Mouse (Mus musculus): ENCODE measurements around the gene Gm36864. TPM values are rescaled to one million over a fixed set of nuclear protein-coding genes. Genes with fewer than 3 reads are reported as not detected.

Gm36864 gene
- total and polyA plus RNA-seq, 2 experiments, result not detected

DNA sequence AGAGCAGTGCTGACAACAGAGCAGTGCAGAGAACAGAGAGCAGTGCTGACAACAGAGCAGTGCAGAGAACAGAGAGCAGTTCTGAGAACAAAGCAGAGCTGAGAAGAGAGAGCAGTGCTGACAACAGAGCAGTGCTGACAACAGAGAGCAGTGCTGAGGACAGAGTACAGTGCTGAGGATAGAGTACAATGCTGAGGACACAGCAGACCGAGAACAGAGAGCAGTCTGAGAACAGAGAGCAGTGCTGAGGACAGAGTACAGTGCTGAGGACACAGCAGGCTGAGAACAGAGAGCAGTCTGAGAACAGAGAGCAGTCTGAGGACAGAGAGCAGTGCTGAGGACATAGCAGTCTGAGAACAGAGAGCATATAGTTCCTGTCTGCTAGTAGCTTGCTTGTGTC lies 4.7 kb downstream of the Gm36864 start:
- Histone ChIP-seq H3K9ac (ENCODE audit: low read depth, low read length) (no peak overlapping the region), H3K27me3 (ENCODE audit: control insufficient read depth, insufficient read depth, low read length) (no peaks in the 10 kb centered on the region), H3K36me3 (ENCODE audit: control insufficient read depth, insufficient read depth, low read length) (no peaks in the 10 kb centered on the region), H3K27ac (replicated peaks; ENCODE audit: insufficient read depth, low read depth, low read length) (no peak overlapping the region), H3K4me3 (ENCODE audit: insufficient read depth, low read depth, low read length) (no peak overlapping the region), H3K79me2 (ENCODE audit: control insufficient read depth, insufficient read depth, low read length) (no peaks in the 10 kb centered on the region), H3K4me1 (ENCODE audit: control insufficient read depth, insufficient read depth, low read length) (peaks cover 7% of the 10 kb centered on the region)
- 18% methylated on average over 1 of the region's 1 CpGs for WGBS
- DNase-seq (ENCODE audit: extremely low read depth, low read depth, low spot score), result peak; percentile 77
- TF ChIP-seq CTCF (IDR thresholded peaks at IDR 0.05; ENCODE audit: low read depth, low read length) (no peak), POLR2A (IDR thresholded peaks at IDR 0.05; ENCODE audit: extremely low read depth, insufficient read depth, low read length) (no peak)

DNA sequence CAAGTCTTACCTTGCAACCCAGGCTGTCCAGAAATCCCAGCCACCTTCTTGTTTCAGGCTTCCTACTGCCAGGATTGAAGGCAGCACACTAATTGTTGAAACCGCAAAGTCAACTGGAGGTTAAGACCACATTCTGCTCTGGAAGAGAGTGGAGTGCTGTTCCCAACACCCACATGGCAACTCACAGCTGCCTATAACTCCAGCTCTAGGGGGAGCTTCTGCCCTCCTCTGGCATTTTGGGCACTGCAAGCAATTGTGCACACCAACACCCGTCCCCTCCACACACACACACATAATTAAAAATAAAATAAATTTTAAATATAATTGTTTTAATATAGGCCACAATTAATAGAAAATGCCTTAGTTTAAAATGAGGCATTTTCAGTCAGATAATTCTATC lies 5.2 kb downstream of the Gm36864 start:
- TF ChIP-seq CTCF (IDR thresholded peaks at IDR 0.05; ENCODE audit: low read depth, low read length) (peak; percentile 26; the same call in 1 of the 2 replicates), POLR2A (IDR thresholded peaks at IDR 0.05; ENCODE audit: extremely low read depth, insufficient read depth, low read length) (no peak)
- Histone ChIP-seq H3K36me3 (ENCODE audit: control insufficient read depth, insufficient read depth, low read length) (no peaks in the 10 kb centered on the region), H3K27ac (replicated peaks; ENCODE audit: insufficient read depth, low read depth, low read length) (no peak overlapping the region), H3K27me3 (ENCODE audit: control insufficient read depth, insufficient read depth, low read length) (no peaks in the 10 kb centered on the region), H3K4me3 (ENCODE audit: insufficient read depth, low read depth, low read length) (no peak overlapping the region), H3K79me2 (ENCODE audit: control insufficient read depth, insufficient read depth, low read length) (no peaks in the 10 kb centered on the region), H3K9ac (ENCODE audit: low read depth, low read length) (no peak overlapping the region), H3K4me1 (ENCODE audit: control insufficient read depth, insufficient read depth, low read length) (peaks cover 7% of the 10 kb centered on the region)
- WGBS, result 75% methylated on average over 2 of the region's 2 CpGs
- DNase-seq (ENCODE audit: extremely low read depth, low read depth, low spot score), result no peak

DNA sequence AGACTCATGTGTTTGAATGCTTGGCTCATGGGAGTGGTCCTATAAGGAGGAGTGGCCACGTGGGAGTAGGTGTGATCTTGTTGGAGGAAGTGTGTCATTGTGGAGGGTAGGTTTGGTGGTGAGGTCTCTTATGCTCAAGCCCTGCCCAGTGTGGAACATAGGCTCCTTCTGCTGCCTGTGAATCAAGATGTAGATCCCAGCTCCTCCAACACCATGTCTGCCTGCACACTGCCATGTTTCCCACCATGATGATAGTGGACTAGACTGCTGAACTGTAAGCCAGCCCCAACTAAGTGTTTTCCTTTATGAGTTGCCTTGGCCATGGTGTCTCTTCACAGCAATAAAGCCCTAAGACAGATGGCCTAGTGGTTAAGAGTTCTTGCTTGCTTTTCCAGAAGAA lies 8.1 kb downstream of the Gm36864 start:
- Histone ChIP-seq H3K36me3 (ENCODE audit: control insufficient read depth, insufficient read depth, low read length) (peaks cover 4% of the 10 kb centered on the region), H3K27me3 (ENCODE audit: control insufficient read depth, insufficient read depth, low read length) (no peaks in the 10 kb centered on the region), H3K4me3 (ENCODE audit: insufficient read depth, low read depth, low read length) (no peak overlapping the region), H3K4me1 (ENCODE audit: control insufficient read depth, insufficient read depth, low read length) (peaks cover 8% of the 10 kb centered on the region), H3K9ac (ENCODE audit: low read depth, low read length) (no peak overlapping the region), H3K27ac (replicated peaks; ENCODE audit: insufficient read depth, low read depth, low read length) (no peak overlapping the region), H3K79me2 (ENCODE audit: control insufficient read depth, insufficient read depth, low read length) (no peaks in the 10 kb centered on the region)
- WGBS, result 61% methylated on average over 1 of the region's 1 CpGs
- TF ChIP-seq CTCF (IDR thresholded peaks at IDR 0.05; ENCODE audit: low read depth, low read length), result no peak
- TF ChIP-seq POLR2A (IDR thresholded peaks at IDR 0.05; ENCODE audit: extremely low read depth, insufficient read depth, low read length), result no peak
- DNase-seq (ENCODE audit: extremely low read depth, low read depth, low spot score), result no peak

DNA sequence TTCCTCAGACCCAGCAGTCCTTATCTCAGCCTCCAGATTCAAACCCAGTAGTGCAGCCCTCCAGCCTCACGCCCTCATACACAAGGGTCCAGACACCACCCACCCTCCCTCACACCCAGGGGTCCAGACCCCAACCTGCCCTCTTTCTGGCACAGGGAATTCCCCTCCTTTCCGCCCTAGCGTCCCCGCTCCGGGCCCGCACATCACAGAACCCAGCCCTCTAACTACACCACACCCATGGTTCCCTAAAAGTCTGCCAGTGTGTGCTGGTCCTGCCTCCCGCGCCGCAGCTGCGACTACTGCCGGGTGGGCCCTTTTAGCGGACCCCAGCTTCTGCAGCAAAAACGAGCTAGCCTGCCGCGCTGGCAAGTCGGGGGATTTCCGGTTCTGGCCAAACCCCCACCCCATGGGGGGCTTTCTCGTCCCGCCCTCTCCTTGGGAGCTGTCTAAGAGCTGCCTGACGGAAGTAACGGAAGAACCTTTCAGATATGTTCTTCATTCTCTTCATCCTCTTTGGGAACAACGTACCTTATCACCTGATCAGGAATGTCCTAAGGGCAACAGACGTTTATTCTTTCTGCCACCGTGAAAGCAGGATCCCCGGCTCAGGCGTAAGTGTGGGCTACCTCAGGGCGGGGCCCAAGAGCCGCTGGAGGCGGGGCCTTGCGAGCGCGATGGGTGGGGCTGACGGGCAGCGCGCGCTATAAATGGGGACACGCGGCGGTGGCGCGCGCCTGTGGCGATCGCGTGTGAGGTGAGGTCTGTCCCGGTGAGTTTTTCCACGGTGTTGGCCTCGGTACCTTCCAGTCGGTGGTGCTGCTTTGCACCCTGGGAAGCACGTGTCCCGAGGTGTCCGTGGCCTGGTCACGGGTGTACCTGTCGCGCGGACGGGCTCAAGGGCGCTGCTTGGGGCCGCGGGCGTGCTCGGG lies 10.3 kb downstream of the Gm36864 start, which contains the start of the genes 1700028J19Rik and 2410002F23Rik:
1700028J19Rik (minus strand) TSS at position 641 of the 929 bp plus-strand sequence.
2410002F23Rik (plus strand) TSS at position 668 of the 929 bp plus-strand sequence.
- Histone ChIP-seq H3K4me1 (ENCODE audit: control insufficient read depth, insufficient read depth, low read length) (peaks cover 5% of the 10 kb centered on the region), H3K27me3 (ENCODE audit: control insufficient read depth, insufficient read depth, low read length) (no peaks in the 10 kb centered on the region), H3K79me2 (ENCODE audit: control insufficient read depth, insufficient read depth, low read length) (no peaks in the 10 kb centered on the region), H3K36me3 (ENCODE audit: control insufficient read depth, insufficient read depth, low read length) (peaks cover 6% of the 10 kb centered on the region), H3K27ac (replicated peaks; ENCODE audit: insufficient read depth, low read depth, low read length) (peak within 1 kb of the TSS; percentile 86), H3K4me3 (ENCODE audit: insufficient read depth, low read depth, low read length) (peak within 1 kb of the TSS; percentile 98), H3K9ac (ENCODE audit: low read depth, low read length) (peak within 1 kb of the TSS; percentile 76)
- WGBS, result under 1% methylated on average over 62 of the region's 62 CpGs
- TF ChIP-seq POLR2A (IDR thresholded peaks at IDR 0.05; ENCODE audit: extremely low read depth, insufficient read depth, low read length) (peak; percentile 98), CTCF (IDR thresholded peaks at IDR 0.05; ENCODE audit: low read depth, low read length) (no peak)
- peak; percentile 71 for DNase-seq (ENCODE audit: extremely low read depth, low read depth, low spot score)

DNA sequence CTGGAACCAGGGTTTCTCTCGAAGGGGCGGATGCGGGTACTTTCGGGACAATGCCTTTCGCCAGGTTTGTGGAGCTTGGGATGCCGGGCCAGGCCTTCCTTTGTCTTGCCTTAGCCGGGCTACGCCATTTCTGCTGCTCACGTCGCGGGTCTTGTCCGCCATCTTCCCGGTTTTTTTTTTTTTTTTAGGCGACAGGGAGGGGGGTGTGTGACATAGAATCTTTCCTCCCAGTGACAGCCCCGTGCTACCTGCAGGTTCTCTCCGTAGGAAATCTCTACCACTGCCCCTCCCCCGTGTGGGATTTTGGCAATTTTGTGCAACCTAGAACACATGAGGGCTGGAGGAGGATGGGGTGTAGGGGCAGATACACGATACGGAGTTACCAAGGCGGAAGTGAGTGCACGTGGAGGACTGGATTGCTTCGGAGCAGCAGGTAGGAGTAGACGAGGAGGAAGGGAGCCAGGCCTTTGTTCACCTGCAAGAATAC lies 11.1 kb downstream of the Gm36864 start:
- Histone ChIP-seq H3K9ac (ENCODE audit: low read depth, low read length) (peak overlapping the region; percentile 76), H3K27ac (replicated peaks; ENCODE audit: insufficient read depth, low read depth, low read length) (peak overlapping the region; percentile 33), H3K27me3 (ENCODE audit: control insufficient read depth, insufficient read depth, low read length) (no peaks in the 10 kb centered on the region), H3K36me3 (ENCODE audit: control insufficient read depth, insufficient read depth, low read length) (peaks cover 6% of the 10 kb centered on the region), H3K79me2 (ENCODE audit: control insufficient read depth, insufficient read depth, low read length) (no peaks in the 10 kb centered on the region), H3K4me1 (ENCODE audit: control insufficient read depth, insufficient read depth, low read length) (peaks cover 5% of the 10 kb centered on the region), H3K4me3 (ENCODE audit: insufficient read depth, low read depth, low read length) (peak overlapping the region; percentile 98)
- DNase-seq (ENCODE audit: extremely low read depth, low read depth, low spot score), result peak; percentile 17
- no peak for TF ChIP-seq CTCF (IDR thresholded peaks at IDR 0.05; ENCODE audit: low read depth, low read length)
- no peak for TF ChIP-seq POLR2A (IDR thresholded peaks at IDR 0.05; ENCODE audit: extremely low read depth, insufficient read depth, low read length)
- WGBS, result under 1% methylated on average over 23 of the region's 23 CpGs

Data from liver, adult 2 months (tissue).